Mouse (Mus musculus): Measurements from ENCODE around the gene Tmem132e. TPM values are rescaled to one million over a fixed set of nuclear protein-coding genes. Genes with fewer than 3 reads are reported as not detected.

Tmem132e gene
- polyA plus RNA-seq, 1 experiment from 2014 or later, result not detected

GRCm38 (mm10) chr11:82477412-82477811, 88.7 kb downstream of the Tmem132e start:
- ATAC-seq, result no peak
- no peak overlapping the region for H3K4me2 ChIP-seq (replicated peaks; ENCODE audit: low read depth, low read length)
- no peaks in the 10 kb centered on the region for H3K27me3 ChIP-seq (replicated peaks; ENCODE audit: insufficient read depth, low read length)
- no peaks in the 10 kb centered on the region for H3K36me3 ChIP-seq (ENCODE audit: insufficient read depth, low read length)
- H3K4me1 ChIP-seq (ENCODE audit: insufficient read depth, low read depth, low read length), result no peaks in the 10 kb centered on the region
- no peak overlapping the region for H3K4me3 ChIP-seq (ENCODE audit: low read depth, low read length)
- no peak for DNase-seq (ENCODE audit: low spot score)
- no peak overlapping the region for H3K27ac ChIP-seq (ENCODE audit: low read length)
- WGBS, result 85% methylated on average over 3 of the region's 3 CpGs
- H3K9ac ChIP-seq (replicated peaks; ENCODE audit: low read depth), result no peak overlapping the region
- TF ChIP-seq CTCF (IDR thresholded peaks at IDR 0.05), result no peak
- TF ChIP-seq EP300 (IDR thresholded peaks at IDR 0.05), result no peak
- H3K9me3 ChIP-seq (ENCODE audit: low read length), result no peaks in the 10 kb centered on the region

- no peaks in the 10 kb centered on the region for H3K9me3 ChIP-seq (ENCODE audit: low read length)
- WGBS, result 72% methylated on average over 3 of the region's 3 CpGs
- no peaks in the 10 kb centered on the region for H3K4me1 ChIP-seq (ENCODE audit: insufficient read depth, low read depth, low read length)
- H3K9ac ChIP-seq (replicated peaks; ENCODE audit: low read depth), result no peak overlapping the region
- H3K27ac ChIP-seq (ENCODE audit: low read length), result no peak overlapping the region
- H3K4me2 ChIP-seq (replicated peaks; ENCODE audit: low read depth, low read length), result no peak overlapping the region
- no peak overlapping the region for H3K4me3 ChIP-seq (ENCODE audit: low read depth, low read length)
- no peak for ATAC-seq
- H3K36me3 ChIP-seq (ENCODE audit: insufficient read depth, low read length), result no peaks in the 10 kb centered on the region
- peak; percentile 7 for DNase-seq (ENCODE audit: low spot score)
- H3K27me3 ChIP-seq (replicated peaks; ENCODE audit: insufficient read depth, low read length), result no peaks in the 10 kb centered on the region
- TF ChIP-seq EP300 (IDR thresholded peaks at IDR 0.05) (no peak), CTCF (IDR thresholded peaks at IDR 0.05) (no peak)
These were observed 92.2 kb downstream of the Tmem132e start for GRCm38 (mm10) chr11:82480941-82481340.

GRCm38 (mm10) chr11:82487359-82488086, 98.8 kb downstream of the Tmem132e start:
- Histone ChIP-seq H3K9ac (replicated peaks; ENCODE audit: low read depth) (no peak overlapping the region), H3K27me3 (replicated peaks; ENCODE audit: insufficient read depth, low read length) (no peaks in the 10 kb centered on the region), H3K4me1 (ENCODE audit: insufficient read depth, low read depth, low read length) (no peaks in the 10 kb centered on the region), H3K27ac (ENCODE audit: low read length) (no peak overlapping the region), H3K9me3 (ENCODE audit: low read length) (no peaks in the 10 kb centered on the region), H3K36me3 (ENCODE audit: insufficient read depth, low read length) (no peaks in the 10 kb centered on the region), H3K4me2 (replicated peaks; ENCODE audit: low read depth, low read length) (no peak overlapping the region), H3K4me3 (ENCODE audit: low read depth, low read length) (no peak overlapping the region)
- TF ChIP-seq CTCF (IDR thresholded peaks at IDR 0.05) (no peak), EP300 (IDR thresholded peaks at IDR 0.05) (no peak)
- ATAC-seq (no peak), DNase-seq (ENCODE audit: low spot score) (no peak)
- WGBS, result 47% methylated on average over 8 of the region's 8 CpGs

- H3K27me3 ChIP-seq (replicated peaks; ENCODE audit: insufficient read depth, low read length), result no peaks in the 10 kb centered on the region
- H3K4me2 ChIP-seq (replicated peaks; ENCODE audit: low read depth, low read length), result no peak overlapping the region
- ATAC-seq (no peak), DNase-seq (ENCODE audit: low spot score) (no peak)
- H3K27ac ChIP-seq (ENCODE audit: low read length), result no peak overlapping the region
- no peaks in the 10 kb centered on the region for H3K36me3 ChIP-seq (ENCODE audit: insufficient read depth, low read length)
- 79% methylated on average over 3 of the region's 3 CpGs for WGBS
- H3K4me1 ChIP-seq (ENCODE audit: insufficient read depth, low read depth, low read length), result no peaks in the 10 kb centered on the region
- TF ChIP-seq CTCF (IDR thresholded peaks at IDR 0.05) (no peak), EP300 (IDR thresholded peaks at IDR 0.05) (no peak)
- H3K4me3 ChIP-seq (ENCODE audit: low read depth, low read length), result no peak overlapping the region
- no peak overlapping the region for H3K9ac ChIP-seq (replicated peaks; ENCODE audit: low read depth)
- H3K9me3 ChIP-seq (ENCODE audit: low read length), result no peaks in the 10 kb centered on the region
These were observed 102.2 kb downstream of the Tmem132e start for GRCm38 (mm10) chr11:82490896-82491295.

Other genes with a start within 250 kb of the Tmem132e start
- not detected in 2 replicates for gene Ccl1, start 83.2 kb upstream of the Tmem132e start, polyA plus RNA-seq (2015; fragmentation: Nextera tagmentation; extraction: Ambion mirVana)